Mouse (Mus musculus): ENCODE results near the gene Bdkrb2.

- TF ChIP-seq CTCF (IDR thresholded peaks at IDR 0.05) (no peak), EP300 (IDR thresholded peaks at IDR 0.05; ENCODE audit: insufficient read depth, low read depth, low read length) (no peak)
Measured at GRCm38 (mm10) chr12:105555172-105555571, 7.9 kb upstream of the Bdkrb2 start.

Data from heart, adult 2 months (tissue).